Mouse (Mus musculus) limb, embryonic 11.5 days (tissue): ENCODE data around the gene Spint1. TPM values are rescaled to one million over a fixed set of nuclear protein-coding genes. Genes with fewer than 3 reads are reported as not detected.

ENCODE experiments used
- ATAC-seq: fragments of 200-750 bp; cut with Nextera tagmentation; 2 replicates; pipeline ENCODE4 v1.8.0; 2017; ENCODE audit warnings: low read depth; ENCODE audit not compliant: insufficient number of reproducible peaks, low FRiP score, low TSS enrichment
- DNase-seq: peaks from one replicate; pipeline ENCODE4 v3.0.0-alpha.2; 2015; ENCODE audit warnings: low spot score
- H3K27ac ChIP-seq: fragments of 300-500 bp; sonication (generic); replicated peaks from 2 replicates; pipeline ENCODE4 v1.5.1; 2014; ENCODE audit warnings: low read depth, mild to moderate bottlenecking, low read length
- H3K27me3 ChIP-seq: fragments of 300-500 bp; sonication (generic); 2 replicates; pipeline ENCODE4 v1.6.1; 2014; ENCODE audit warnings: mild to moderate bottlenecking, low read length, mixed read lengths; ENCODE audit not compliant: control insufficient read depth, insufficient read depth
- H3K36me3 ChIP-seq: fragments of 300-500 bp; sonication (generic); 2 replicates; pipeline ENCODE4 v1.6.1; 2014; ENCODE audit warnings: mild to moderate bottlenecking, low read length, moderate library complexity, mixed read lengths; ENCODE audit not compliant: control insufficient read depth, insufficient read depth
- H3K4me1 ChIP-seq: fragments of 300-500 bp; sonication (generic); 2 replicates; pipeline ENCODE4 v1.6.1; 2014; ENCODE audit warnings: low read length, mixed read lengths; ENCODE audit not compliant: control insufficient read depth, insufficient read depth
- H3K4me2 ChIP-seq: fragments of 300-500 bp; sonication (generic); 2 replicates; pipeline ENCODE4 v1.6.1; 2014; ENCODE audit warnings: low read depth, mild to moderate bottlenecking, moderate library complexity; ENCODE audit not compliant: severe bottlenecking
- H3K4me3 ChIP-seq: fragments of 300-500 bp; sonication (generic); 2 replicates; pipeline ENCODE4 v1.5.1; 2014; ENCODE audit warnings: low read depth, low read length
- H3K9ac ChIP-seq: fragments of 300-500 bp; sonication (generic); 2 replicates; pipeline ENCODE4 v1.6.1; 2014; ENCODE audit warnings: mild to moderate bottlenecking, low read length
- H3K9me3 ChIP-seq: fragments of 300-500 bp; sonication (generic); 2 replicates; pipeline ENCODE4 v1.6.1; 2016; ENCODE audit warnings: low read length; ENCODE audit not compliant: control insufficient read depth
- WGBS: fragments of 180-500 bp; shearing (Covaris S2); extraction: QIAGEN DNeasy Blood & Tissue Kit; methylation state at CpG from one replicate; pipeline ENCODE4 v1.1.7; 2014; 5-methylcytosine and 5-hydroxymethylcytosine counted together
- polyA plus RNA-seq: library from polyadenylated mRNA; unstranded; fragments of >200 nt; fragmentation: Nextera tagmentation; extraction: Ambion mirVana; gene quantifications from 2 replicates; pipeline ENCODE4 v1.2.1, GENCODE M21; 2014

Spint1 gene
- polyA plus RNA-seq, 1 experiment from 2014 or later = 8.0 TPM

GRCm38 (mm10) chr2:119298839-119299238 is 61.7 kb downstream of the Spint1 start:
- Histone ChIP-seq H3K4me1 (peaks cover 22% of the 10 kb centered on the region), H3K9me3 (no peaks in the 10 kb centered on the region), H3K36me3 (peaks cover 10% of the 10 kb centered on the region; the same call in 1 of the 2 replicates)

More at GRCm38 (mm10) chr2:119298839-119299238, 61.7 kb downstream of the Spint1 start:
- Histone ChIP-seq H3K27ac (no peak overlapping the region), H3K4me2 (no peak overlapping the region), H3K27me3 (no peaks in the 10 kb centered on the region), H3K4me3 (no peak overlapping the region), H3K9ac (no peak overlapping the region)
- ATAC-seq = no peak
- 83% methylated on average over 2 of the region's 2 CpGs for WGBS
- DNase-seq = no peak

Other genes starting within 250 kb of the Spint1 start
- gene Ccdc32, start 208.0 kb upstream of the Spint1 start, polyA plus RNA-seq = 19.8 and 20.7 TPM in 2 replicates
- 6.1 and 7.2 TPM in 2 replicates for gene Rpusd2, start 202.6 kb upstream of the Spint1 start, polyA plus RNA-seq
- gene Knl1, start 190.2 kb upstream of the Spint1 start, polyA plus RNA-seq = 38.4 and 40.4 TPM in 2 replicates
- 80.3 and 81.0 TPM in 2 replicates for gene Rad51, start 124.6 kb upstream of the Spint1 start, polyA plus RNA-seq
- 45.9 and 49.5 TPM in 2 replicates for gene Rmdn3, start 80.3 kb upstream of the Spint1 start, polyA plus RNA-seq
- 6.7 and 7.3 TPM in 2 replicates for gene Gchfr, start 69.6 kb upstream of the Spint1 start, polyA plus RNA-seq
- 0.35 and 0.44 TPM in 2 replicates for gene Gm14137, start 62.9 kb upstream of the Spint1 start, polyA plus RNA-seq
- 52.6 and 55.0 TPM in 2 replicates for gene Zfyve19, start 28.7 kb upstream of the Spint1 start, polyA plus RNA-seq
- gene Dnajc17, start 28.6 kb upstream of the Spint1 start, polyA plus RNA-seq = 28.7 and 29.0 TPM in 2 replicates
- 0.20 TPM in 1 of 2 replicates, not detected in the other for gene Ppp1r14d, start 7.5 kb upstream of the Spint1 start, polyA plus RNA-seq
- 2.7 and 4.3 TPM in 2 replicates for gene Rhov, start 33.9 kb downstream of the Spint1 start, polyA plus RNA-seq
- 12.1 and 14.6 TPM in 2 replicates for gene Vps18, start 51.4 kb downstream of the Spint1 start, polyA plus RNA-seq
- 3.1 and 3.4 TPM in 2 replicates for gene Dll4, start 88.4 kb downstream of the Spint1 start, polyA plus RNA-seq
- gene Chac1, start 113.9 kb downstream of the Spint1 start, polyA plus RNA-seq = 0.57 and 0.69 TPM in 2 replicates
- 5.2 TPM in 2 replicates for gene Ino80, start 240.3 kb downstream of the Spint1 start, polyA plus RNA-seq